In genomic region chr9:118815543-118815942, GRCm38 (mm10) we compare ENCODE assay signal across 16 mouse cellular contexts.
DNase-seq lines count a peak whose midpoint lies in the region; ATAC-seq and TF ChIP-seq lines count a peak whose summit lies in the region.
"Had no signal": no experiment of that assay in that cellular context is flagged by ENCODE, and none has a peak within 500 bp of the region (broad histone marks: within the 10 kb centered on the region; RNA-seq: fewer than 3 reads in every experiment).

No protein-coding gene starts in this region.

- 98% methylated on average over 8 of the region's 8 CpGs for WGBS in embryonic facial prominence, embryonic 12.5 days
- 96% methylated on average over 8 of the region's 8 CpGs for WGBS in embryonic facial prominence, embryonic 10.5 days
- WGBS in liver, adult 2 months: 98% methylated on average over 8 of the region's 8 CpGs
- WGBS in liver, embryonic 12.5 days (ENCODE audit: insufficient replicate concordance): 96% methylated on average over 8 of the region's 8 CpGs
- WGBS in thymus, adult 2 months: over 99% methylated on average over 8 of the region's 8 CpGs
- WGBS in cerebellum, adult 2 months: over 99% methylated on average over 8 of the region's 8 CpGs

- no peaks in the 10 kb centered on the region; the same call in 1 of the 2 replicates for H3K36me3 ChIP-seq in embryonic facial prominence, embryonic 12.5 days
- H3K36me3 ChIP-seq in embryonic facial prominence, embryonic 10.5 days (replicated peaks): peaks cover 22% of the 10 kb centered on the region
- no peaks in the 10 kb centered on the region for H3K36me3 ChIP-seq in liver, adult 2 months (ENCODE audit: control insufficient read depth, insufficient read depth, low read length)
- no peaks in the 10 kb centered on the region for H3K36me3 ChIP-seq in liver, embryonic 12.5 days
- no peaks in the 10 kb centered on the region for H3K36me3 ChIP-seq in thymus, adult 2 months (ENCODE audit: control insufficient read depth, insufficient read depth, low read length)
- H3K36me3 ChIP-seq: hindbrain, embryonic 13.5 days had no signal

- peak; percentile 28; the same call in 1 of the 2 replicates for TF ChIP-seq CTCF in liver, adult 2 months (IDR thresholded peaks at IDR 0.05; ENCODE audit: low read depth, low read length)
- peak; percentile 32; the same call in 1 of the 2 replicates for TF ChIP-seq CTCF in thymus, adult 2 months (IDR thresholded peaks at IDR 0.05; ENCODE audit: borderline replicate concordance, control insufficient read depth, extremely low read depth, insufficient read depth, low read length, poor library complexity)
- TF ChIP-seq CTCF in cerebellum, adult 2 months (IDR thresholded peaks at IDR 0.05; ENCODE audit: borderline replicate concordance, insufficient read depth, low read depth, low read length): no peak

- H3K4me1 ChIP-seq in embryonic facial prominence, embryonic 12.5 days: peaks cover 14% of the 10 kb centered on the region; the same call in 1 of the 2 replicates
- peaks cover 21% of the 10 kb centered on the region for H3K4me1 ChIP-seq in embryonic facial prominence, embryonic 10.5 days
- no peaks in the 10 kb centered on the region for H3K4me1 ChIP-seq in liver, adult 2 months (ENCODE audit: control insufficient read depth, insufficient read depth, low read length)
- H3K4me1 ChIP-seq in liver, embryonic 12.5 days: no peaks in the 10 kb centered on the region
- peaks cover 14% of the 10 kb centered on the region for H3K4me1 ChIP-seq in thymus, adult 2 months (replicated peaks; ENCODE audit: control insufficient read depth, insufficient read depth, low read length)
- no peaks in the 10 kb centered on the region for H3K4me1 ChIP-seq in cerebellum, adult 2 months (ENCODE audit: control insufficient read depth, insufficient read depth, low read length)

- H3K4me3 ChIP-seq in embryonic facial prominence, embryonic 12.5 days: no peak overlapping the region
- H3K4me3 ChIP-seq in embryonic facial prominence, embryonic 10.5 days: no peak overlapping the region
- no peak overlapping the region for H3K4me3 ChIP-seq in liver, adult 2 months (ENCODE audit: insufficient read depth, low read depth, low read length)
- no peak overlapping the region for H3K4me3 ChIP-seq in liver, embryonic 12.5 days
- H3K4me3 ChIP-seq in thymus, adult 2 months (ENCODE audit: control insufficient read depth, insufficient read depth, low read length): no peak overlapping the region
- no peak overlapping the region for H3K4me3 ChIP-seq in cerebellum, adult 2 months (replicated peaks; ENCODE audit: insufficient read depth, low read depth, low read length)
- H3K4me3 ChIP-seq: hindbrain, embryonic 13.5 days had no signal

- H3K9ac ChIP-seq in embryonic facial prominence, embryonic 12.5 days: no peak overlapping the region
- H3K9ac ChIP-seq in liver, adult 2 months (ENCODE audit: low read depth, low read length): no peak overlapping the region
- no peak overlapping the region for H3K9ac ChIP-seq in liver, embryonic 12.5 days
- H3K9ac ChIP-seq: hindbrain, embryonic 13.5 days had no signal

- H3K9me3 ChIP-seq in embryonic facial prominence, embryonic 12.5 days: no peaks in the 10 kb centered on the region
- H3K9me3 ChIP-seq in embryonic facial prominence, embryonic 10.5 days: peaks cover 5% of the 10 kb centered on the region; the same call in 1 of the 2 replicates
- no peaks in the 10 kb centered on the region for H3K9me3 ChIP-seq in liver, embryonic 12.5 days (replicated peaks)
- H3K9me3 ChIP-seq: hindbrain, embryonic 13.5 days had no signal

- peak overlapping the region; percentile 30 for H3K27ac ChIP-seq in embryonic facial prominence, embryonic 12.5 days
- no peak overlapping the region for H3K27ac ChIP-seq in embryonic facial prominence, embryonic 10.5 days (replicated peaks)
- no peak overlapping the region for H3K27ac ChIP-seq in liver, adult 2 months (replicated peaks; ENCODE audit: insufficient read depth, low read depth, low read length)
- H3K27ac ChIP-seq in liver, embryonic 12.5 days: no peak overlapping the region
- no peak overlapping the region for H3K27ac ChIP-seq in thymus, adult 2 months (ENCODE audit: control insufficient read depth, insufficient read depth, low read length)
- H3K27ac ChIP-seq in cerebellum, adult 2 months (ENCODE audit: insufficient read depth, low read length): no peak overlapping the region
- H3K27ac ChIP-seq: hindbrain, embryonic 13.5 days had no signal

- no peak for DNase-seq in embryonic facial prominence, embryonic 10.5 days (ENCODE audit: low spot score)
- no peak for DNase-seq in liver, adult 2 months (ENCODE audit: extremely low read depth, low read depth, low spot score)
- DNase-seq in thymus, adult 2 months: no peak
- no peak for DNase-seq in thymus, adult 18-20 months
- no peak for DNase-seq in cerebellum, adult 2 months
- DNase-seq in cerebellum, adult 11-12 months: no peak
- DNase-seq: adrenal gland, postnatal 25 days; cerebellum, postnatal 25 days; heart, adult 18-20 months; heart, postnatal 10 days; kidney, adult 2 months; left cerebral cortex, postnatal 4 days; thymus, postnatal 36 days had no signal

- no peak for TF ChIP-seq POLR2A in liver, adult 2 months (IDR thresholded peaks at IDR 0.05; ENCODE audit: extremely low read depth, insufficient read depth, low read length)
- no peak for TF ChIP-seq POLR2A in thymus, adult 2 months (IDR thresholded peaks at IDR 0.05; ENCODE audit: control insufficient read depth, extremely low read depth, insufficient read depth, low read length, poor library complexity)
- TF ChIP-seq POLR2A in cerebellum, adult 2 months (IDR thresholded peaks at IDR 0.05; ENCODE audit: borderline replicate concordance, insufficient read depth, low read length): no peak

- H3K4me2 ChIP-seq in embryonic facial prominence, embryonic 12.5 days (replicated peaks): no peak overlapping the region
- no peak overlapping the region for H3K4me2 ChIP-seq in liver, embryonic 12.5 days
- H3K4me2 ChIP-seq: hindbrain, embryonic 13.5 days had no signal

- H3K79me2 ChIP-seq in liver, adult 2 months (ENCODE audit: control insufficient read depth, insufficient read depth, low read length): no peaks in the 10 kb centered on the region

- no peaks in the 10 kb centered on the region for H3K27me3 ChIP-seq in embryonic facial prominence, embryonic 12.5 days
- H3K27me3 ChIP-seq in embryonic facial prominence, embryonic 10.5 days (replicated peaks; ENCODE audit: low read depth, poor library complexity, severe bottlenecking): no peaks in the 10 kb centered on the region
- H3K27me3 ChIP-seq in liver, adult 2 months (ENCODE audit: control insufficient read depth, insufficient read depth, low read length): no peaks in the 10 kb centered on the region
- no peaks in the 10 kb centered on the region for H3K27me3 ChIP-seq in liver, embryonic 12.5 days (replicated peaks)
- no peaks in the 10 kb centered on the region for H3K27me3 ChIP-seq in thymus, adult 2 months (ENCODE audit: control insufficient read depth, insufficient read depth, low read length)
- no peaks in the 10 kb centered on the region for H3K27me3 ChIP-seq in cerebellum, adult 2 months (ENCODE audit: control insufficient read depth, insufficient read depth, low read length)
- H3K27me3 ChIP-seq: hindbrain, embryonic 13.5 days had no signal

- ATAC-seq in embryonic facial prominence, embryonic 12.5 days (ENCODE audit: insufficient number of reproducible peaks, insufficient read depth, low FRiP score, low TSS enrichment): no peak
- no peak for ATAC-seq in liver, embryonic 12.5 days
